Mouse (Mus musculus) layer of hippocampus, adult 2 months (tissue): ENCODE data around the gene Ddx46. TPM values are rescaled to one million over a fixed set of nuclear protein-coding genes. Genes with fewer than 3 reads are reported as not detected.

ENCODE experiments used
- DNase-seq, 2 experiments: peaks; one replicate each; pipeline ENCODE4 v3.0.0; 2022; ENCODE audit warnings: low spot score in 2 of 2
- H3K27ac ChIP-seq: fragments of 200-600 bp; 2 replicates; pipeline ENCODE4 v1.8.1; 2022
- H3K4me3 ChIP-seq: fragments of 200-600 bp; 2 replicates; pipeline ENCODE4 v1.8.1; 2022; ENCODE audit warnings: mild to moderate bottlenecking
- CTCF ChIP-seq: fragments of 200-600 bp; conservative IDR thresholded peaks from 2 replicates; pipeline ENCODE4 v1.8.1; 2022; ENCODE audit warnings: antibody characterized with exemption, mild to moderate bottlenecking, moderate library complexity
- long read RNA-seq, 2 experiments: library from polyadenylated mRNA; stranded (forward); transcript quantifications; one replicate each; pipeline ENCODE4 v2.0.0; 2021; ENCODE audit warnings: borderline mapping rate in 2 of 2
- total RNA-seq, 2 experiments: library from RNA; stranded (reverse); gene quantifications; 2 replicates each; pipeline ENCODE4 v1.2.3; 2021

Gene Ddx46
- 10 to 100 TPM; 50.8 to 54.8 TPM for total RNA-seq
- long read RNA-seq, experiment 1, full-length matches to known transcripts = 11 of 20 reads
- long read RNA-seq, experiment 1, partial matches to known transcripts = 5 of 20 reads
- long read RNA-seq, experiment 1, other reads (novel, unspliced or antisense) = 4 of 20 reads
- long read RNA-seq, experiment 2, full-length matches to known transcripts = 14 of 29 reads
- long read RNA-seq, experiment 2, partial matches to known transcripts = 5 of 29 reads
- long read RNA-seq, experiment 2, other reads (novel, unspliced or antisense) = 10 of 29 reads

DNA sequence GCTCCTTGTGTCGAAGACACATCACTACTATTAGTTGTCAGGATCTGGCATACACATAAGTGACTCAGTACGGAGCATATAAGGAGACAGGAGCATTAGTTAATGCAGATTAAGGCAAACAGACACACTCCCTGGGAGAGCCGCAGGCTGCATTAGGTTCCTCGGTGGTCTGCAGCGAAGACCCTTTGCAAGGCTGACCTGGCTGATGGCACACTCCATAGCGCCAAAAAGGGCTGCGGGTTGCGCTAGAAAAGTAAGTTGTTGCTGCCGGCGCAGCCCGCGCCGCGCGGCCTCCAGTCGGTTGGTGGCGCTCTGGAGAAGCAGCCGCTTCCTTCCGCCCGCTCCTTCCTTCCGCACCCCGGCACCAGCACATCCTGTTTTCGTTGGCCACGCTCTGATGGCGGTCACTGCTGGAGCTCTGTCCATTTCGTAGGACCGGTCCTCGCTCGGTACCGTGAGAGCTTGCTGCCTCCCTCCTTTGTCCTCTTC is at the start of gene Ddx46:
Gene Ddx46, plus strand, starts transcription at position 389 of the 489 bp plus-strand sequence.
- peak within 1 kb of the TSS; percentile 89 for H3K4me3 ChIP-seq
- peak within 1 kb of the TSS; percentile 90 for H3K27ac ChIP-seq
- DNase-seq = peak; percentile 87 to 93
- peak; percentile 98 for TF ChIP-seq CTCF

- Histone ChIP-seq H3K4me3 (no peak overlapping the region), H3K27ac (no peak overlapping the region)
- no peak for TF ChIP-seq CTCF
- DNase-seq = no peak
These were observed 42.8 kb upstream of the Ddx46 start for GRCm38 (mm10) chr13:55591961-55592490.

GRCm38 (mm10) chr13:55592512-55593253 is 42.1 kb upstream of the Ddx46 start:
- peak; percentile 97 to 98 for DNase-seq
- peak; percentile 37 for TF ChIP-seq CTCF
- peak overlapping the region; percentile 94 for H3K27ac ChIP-seq
- H3K4me3 ChIP-seq = peak overlapping the region; percentile 97

GRCm38 (mm10) chr13:55593254-55593747 is 41.5 kb upstream of the Ddx46 start:
- H3K4me3 ChIP-seq = peak overlapping the region; percentile 97
- no peak for DNase-seq
- no peak for TF ChIP-seq CTCF
- peak overlapping the region; percentile 94 for H3K27ac ChIP-seq

- peak overlapping the region; percentile 9 for H3K27ac ChIP-seq
- peak; percentile 54 to 63 for DNase-seq
- no peak for TF ChIP-seq CTCF
- H3K4me3 ChIP-seq = peak overlapping the region; percentile 97; the same call in 1 of the 2 replicates
These were observed 39.5 kb upstream of the Ddx46 start for GRCm38 (mm10) chr13:55595375-55595774.

DNA sequence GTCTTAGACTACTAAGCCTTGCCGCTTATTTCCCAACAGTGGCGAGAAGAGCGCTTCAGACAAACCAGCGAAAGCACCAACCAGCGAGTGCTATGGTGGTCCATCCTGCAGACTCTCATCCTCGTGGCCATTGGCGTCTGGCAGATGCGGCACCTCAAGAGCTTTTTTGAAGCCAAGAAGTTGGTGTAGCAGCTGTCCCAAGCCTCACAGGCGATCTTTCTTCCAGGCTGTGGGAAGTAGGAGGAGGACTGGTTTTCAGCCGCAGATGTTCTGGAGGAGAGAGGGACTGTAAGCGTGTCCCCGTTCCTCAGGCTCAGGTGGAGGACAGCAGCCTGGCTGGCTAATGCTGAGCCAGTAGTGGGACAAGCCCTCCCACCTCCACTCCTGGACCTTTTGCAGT is 38.0 kb upstream of the Ddx46 start:
- Histone ChIP-seq H3K27ac (no peak overlapping the region; the same call in 1 of the 2 replicates), H3K4me3 (no peak overlapping the region)
- DNase-seq = no peak
- TF ChIP-seq CTCF = no peak

DNA sequence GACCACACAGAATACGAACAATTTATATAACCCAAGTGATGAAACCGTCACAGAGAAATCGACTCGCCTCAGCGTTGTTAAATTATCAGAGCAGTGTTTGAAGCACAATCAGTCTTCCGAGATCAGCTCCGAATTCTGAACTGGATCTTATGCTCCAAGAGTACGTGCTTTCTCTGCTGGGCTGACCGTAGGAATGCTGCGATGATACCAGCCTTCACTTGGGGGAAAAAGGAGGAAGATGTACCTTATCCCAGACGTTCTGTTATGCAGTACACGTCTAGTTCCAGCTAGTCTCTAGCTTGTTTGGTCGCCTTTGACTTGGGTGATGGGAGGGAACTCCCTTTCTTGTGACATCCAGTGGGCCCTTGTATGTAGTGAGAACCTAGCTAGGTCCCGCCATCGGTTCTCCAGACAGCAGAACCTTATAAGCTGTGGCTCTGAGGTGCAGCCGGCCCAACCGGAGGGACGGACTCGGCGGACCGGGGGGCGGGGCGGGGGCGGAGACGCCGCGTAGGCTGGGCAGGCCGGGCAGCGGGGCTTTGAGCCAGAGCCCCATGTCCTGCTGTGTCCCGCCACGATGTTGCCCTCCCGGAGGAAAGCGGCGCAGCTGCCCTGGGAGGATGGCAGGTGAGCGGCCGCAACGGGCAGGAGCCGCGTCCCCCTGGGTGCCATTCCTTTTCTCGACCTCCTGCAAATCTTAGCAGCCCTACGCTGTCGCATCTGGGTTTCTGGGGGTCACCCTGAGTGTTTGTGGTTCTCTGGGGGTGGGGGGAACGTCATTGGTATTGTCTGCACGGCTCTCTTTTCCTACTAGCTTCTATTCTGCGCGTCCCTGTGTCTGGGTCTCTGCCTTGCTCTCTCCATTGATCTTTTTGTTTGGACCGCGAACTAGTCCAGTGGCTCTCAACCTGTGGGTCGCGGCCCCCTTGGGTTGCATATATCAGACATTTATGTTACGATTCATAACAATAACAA is 35.0 kb upstream of the Ddx46 start, which contains the start of gene B4galt7:
Gene B4galt7, plus strand, starts transcription at position 331 of the 975 bp plus-strand sequence.
- TF ChIP-seq CTCF = no peak
- Histone ChIP-seq H3K4me3 (peak within 1 kb of the TSS; percentile 79), H3K27ac (peak within 1 kb of the TSS; percentile 91)
- peak; percentile 80 to 85 for DNase-seq

DNA sequence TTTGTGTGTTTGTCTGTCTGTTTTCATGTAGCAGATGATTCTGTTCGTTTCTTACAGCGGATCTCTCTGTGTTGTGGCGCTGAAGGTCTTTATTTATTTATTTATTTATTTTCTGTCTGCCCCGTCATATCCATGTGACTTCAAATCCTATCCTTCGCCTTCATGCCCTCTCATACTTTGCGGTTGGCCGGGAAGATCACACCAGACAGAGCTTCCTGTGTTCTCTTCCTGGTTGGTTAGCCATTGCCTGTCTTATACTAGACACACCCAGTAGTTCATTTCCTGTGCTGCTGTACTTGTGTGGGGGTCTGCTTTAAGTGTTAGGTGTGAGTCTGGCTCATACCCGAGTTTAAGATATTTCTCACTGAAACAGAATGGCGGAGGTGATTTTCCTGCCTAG is 34.2 kb upstream of the Ddx46 start:
- TF ChIP-seq CTCF = no peak
- Histone ChIP-seq H3K4me3 (peak overlapping the region; percentile 79), H3K27ac (peak overlapping the region; percentile 91)
- no peak for DNase-seq

- no peak overlapping the region for H3K27ac ChIP-seq
- peak; percentile 99 for TF ChIP-seq CTCF
- DNase-seq = peak; percentile 67 to 91
- no peak overlapping the region for H3K4me3 ChIP-seq
These were observed 33.2 kb upstream of the Ddx46 start for GRCm38 (mm10) chr13:55601611-55602010.

DNA sequence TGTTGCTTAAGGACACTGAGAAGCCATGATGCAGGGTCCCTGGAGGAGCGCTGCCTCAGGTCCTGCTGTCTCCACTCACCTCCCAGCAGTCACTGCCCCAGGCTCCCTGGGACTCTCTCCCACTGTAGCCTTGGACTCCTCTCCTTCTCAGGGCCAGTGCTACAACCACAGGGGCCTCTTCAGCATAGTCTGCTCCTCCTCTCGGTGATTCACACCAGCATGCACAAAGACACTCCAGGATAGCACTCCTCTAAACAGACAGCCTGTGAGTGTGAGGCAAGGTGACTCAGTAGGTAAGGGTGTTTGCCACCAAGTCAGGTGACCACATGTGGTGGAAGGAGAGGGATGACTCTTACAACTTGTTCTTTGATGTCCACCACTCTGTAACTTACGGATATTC is 30.2 kb upstream of the Ddx46 start:
- no peak overlapping the region for H3K4me3 ChIP-seq
- H3K27ac ChIP-seq = no peak overlapping the region
- TF ChIP-seq CTCF = no peak
- no peak for DNase-seq

DNA sequence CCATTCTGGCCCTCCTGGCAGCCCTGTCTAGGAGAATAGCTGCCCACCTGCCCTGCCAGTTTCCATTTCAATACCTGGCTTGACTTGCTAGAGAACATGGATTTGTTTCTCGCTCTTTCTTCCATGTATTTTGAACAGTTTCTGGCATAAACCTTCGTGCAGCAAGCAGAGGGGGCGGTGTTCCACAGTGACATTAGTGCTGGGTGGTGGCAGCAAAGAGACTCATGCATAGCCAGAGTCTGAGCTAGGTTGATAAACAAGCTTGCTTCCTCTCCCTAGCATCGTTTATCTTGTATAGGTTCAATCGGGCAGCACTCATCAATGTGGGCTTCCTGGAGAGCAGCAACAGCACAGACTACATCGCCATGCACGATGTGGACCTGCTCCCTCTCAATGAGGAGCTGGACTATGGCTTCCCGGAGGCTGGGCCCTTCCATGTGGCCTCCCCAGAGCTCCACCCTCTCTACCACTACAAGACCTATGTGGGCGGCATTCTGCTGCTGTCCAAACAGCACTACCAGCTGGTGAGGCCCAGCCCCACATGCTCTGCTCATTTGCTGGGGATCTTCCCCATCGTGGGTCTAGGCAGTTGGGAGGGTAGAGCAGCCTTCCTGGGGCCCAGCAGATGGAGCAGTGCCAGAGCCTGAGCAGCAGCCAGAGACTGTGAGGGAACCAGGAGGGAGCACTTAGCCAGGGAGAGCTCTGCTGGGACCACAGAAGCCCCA is 27.8 kb upstream of the Ddx46 start:
- TF ChIP-seq CTCF = no peak
- Histone ChIP-seq H3K27ac (peak overlapping the region; percentile 84), H3K4me3 (no peak overlapping the region)
- DNase-seq = peak; percentile 52 to 57
